Mouse (Mus musculus) cortical plate, adult 2 months (tissue): ENCODE measurements around the gene Rpl10.

ENCODE experiments used
- CTCF ChIP-seq: fragments of 200-500 bp; IDR thresholded peaks from 2 replicates; pipeline ENCODE4 v1.5.1; 2011; ENCODE audit warnings: mild to moderate bottlenecking, control low read depth, low read length; ENCODE audit not compliant: insufficient read depth; ENCODE audit errors: extremely low read depth
- POLR2A ChIP-seq: fragments of 200-500 bp; IDR thresholded peaks from 2 replicates; pipeline ENCODE4 v1.6.1; 2011; ENCODE audit warnings: mild to moderate bottlenecking, low read length, control low read depth; ENCODE audit not compliant: insufficient read depth; ENCODE audit errors: extremely low read depth

DNA sequence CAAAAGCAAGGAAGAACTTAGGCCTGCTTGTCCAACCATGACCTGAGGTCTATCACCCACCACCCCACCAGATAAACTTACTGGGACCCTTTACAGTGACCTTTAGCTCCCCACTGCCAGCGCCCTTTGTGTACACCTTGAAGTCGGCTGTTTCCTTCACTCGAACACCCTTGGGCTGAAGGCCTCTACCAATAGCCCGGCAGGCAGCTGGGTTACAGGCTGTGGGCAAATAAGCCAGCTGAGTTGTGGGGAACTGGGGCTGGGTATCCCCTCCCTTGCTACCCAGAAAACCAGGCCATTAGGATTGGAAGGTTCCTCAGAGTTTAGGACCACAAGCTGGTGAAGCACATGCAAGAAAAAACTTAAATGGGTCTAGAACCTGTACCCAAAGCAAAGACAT lies 30.3 kb upstream of the Rpl10 start:
- no peak for TF ChIP-seq CTCF
- no peak for TF ChIP-seq POLR2A
